Mouse (Mus musculus): ENCODE results near the gene Gjd3. TPM values are rescaled to one million over a fixed set of nuclear protein-coding genes. Genes with fewer than 3 reads are reported as not detected.

Gjd3 gene
- polyA plus RNA-seq, 1 experiment from 2014 or later: not detected

DNA sequence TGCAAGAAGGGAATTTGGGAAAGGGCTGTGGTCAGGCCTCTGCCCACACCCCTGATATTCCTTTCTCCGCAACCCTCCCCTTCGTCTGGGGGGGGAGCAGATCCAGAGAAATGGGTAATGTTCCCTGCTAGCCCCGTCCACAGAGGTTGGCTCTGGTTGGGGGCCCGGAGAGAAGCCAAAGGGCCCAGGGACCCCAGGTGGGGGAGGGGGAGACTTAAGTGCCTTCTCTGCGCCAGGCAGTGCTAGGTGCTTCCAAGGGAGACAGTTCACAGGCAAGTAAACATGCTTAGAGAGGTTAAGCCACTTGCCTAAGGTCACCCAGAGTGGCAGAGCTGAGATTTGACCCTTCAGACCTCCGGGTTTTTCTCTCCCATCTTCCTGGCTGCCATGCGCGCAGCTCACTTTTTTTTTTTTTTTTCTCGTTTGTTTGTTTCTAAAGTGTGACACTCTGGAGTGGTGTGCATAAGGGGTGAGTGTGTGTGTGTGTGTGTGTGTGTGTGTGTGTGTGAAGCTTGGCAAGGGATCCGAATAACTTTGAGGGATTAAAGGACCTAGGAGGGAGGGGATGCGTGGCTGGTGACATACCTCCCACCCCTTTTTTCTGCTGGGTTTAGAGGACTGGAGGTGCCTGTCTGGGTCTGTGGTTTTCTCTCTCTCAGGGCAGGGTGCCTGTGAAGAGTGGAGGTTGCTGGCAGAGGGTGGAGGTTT is 37.8 kb downstream of the Gjd3 start:
- Histone ChIP-seq H3K36me3 (ENCODE audit: control insufficient read depth, insufficient read depth) (no peaks in the 10 kb centered on the region), H3K4me3 (ENCODE audit: low read depth, low read length) (no peak overlapping the region), H3K9ac (ENCODE audit: low read depth, low read length) (no peak overlapping the region), H3K9me3 (replicated peaks; ENCODE audit: control insufficient read depth, low read length) (no peaks in the 10 kb centered on the region), H3K4me1 (ENCODE audit: control insufficient read depth, low read depth, low read length) (peaks cover 80% of the 10 kb centered on the region), H3K4me2 (ENCODE audit: low read depth, low read length) (no peak overlapping the region), H3K27me3 (ENCODE audit: control insufficient read depth, insufficient read depth, low read depth, low read length) (no peaks in the 10 kb centered on the region), H3K27ac (ENCODE audit: low read length) (peak overlapping the region; percentile 57; the same call in 1 of the 2 replicates)
- ATAC-seq (ENCODE audit: low read depth): no peak
- WGBS (ENCODE audit: insufficient replicate concordance): 38% methylated on average over 11 of the region's 11 CpGs

DNA sequence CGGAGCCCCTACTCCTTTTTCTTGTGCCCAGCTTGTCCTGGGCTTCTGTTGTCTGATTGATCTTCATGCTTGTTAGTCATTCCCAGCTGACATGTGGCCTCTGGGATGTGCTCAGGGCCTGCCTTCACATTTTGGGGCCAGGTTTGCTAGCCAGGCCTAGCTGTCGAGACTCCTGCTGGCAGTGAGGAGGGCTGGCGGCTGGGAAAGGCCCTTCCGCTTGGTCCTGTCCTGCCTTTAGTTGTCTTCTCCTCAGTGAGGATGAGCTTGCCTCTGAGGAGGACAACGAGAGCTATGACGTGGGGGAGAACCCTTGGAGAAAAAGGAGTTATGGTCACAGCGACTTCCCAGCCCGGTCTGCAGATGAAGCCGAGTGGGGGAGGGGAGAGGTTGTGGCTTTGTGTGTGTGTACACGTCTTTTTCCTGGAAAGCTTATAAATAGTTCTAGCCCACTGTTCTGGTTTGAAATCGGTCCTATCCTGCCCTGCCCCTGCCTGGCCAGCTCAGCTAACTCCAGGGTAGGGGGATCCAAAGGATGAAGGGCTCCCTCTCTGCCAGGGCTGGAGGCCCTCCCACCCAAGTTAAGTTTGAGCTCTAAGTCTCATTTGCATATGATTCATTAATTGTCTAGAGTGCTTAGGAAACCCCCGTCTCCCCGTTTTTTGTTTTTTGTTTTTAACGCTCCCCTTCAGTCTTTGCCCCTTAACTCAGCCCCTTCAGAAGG is 38.9 kb downstream of the Gjd3 start:
- H3K9ac ChIP-seq (ENCODE audit: low read depth, low read length): no peak overlapping the region

DNA sequence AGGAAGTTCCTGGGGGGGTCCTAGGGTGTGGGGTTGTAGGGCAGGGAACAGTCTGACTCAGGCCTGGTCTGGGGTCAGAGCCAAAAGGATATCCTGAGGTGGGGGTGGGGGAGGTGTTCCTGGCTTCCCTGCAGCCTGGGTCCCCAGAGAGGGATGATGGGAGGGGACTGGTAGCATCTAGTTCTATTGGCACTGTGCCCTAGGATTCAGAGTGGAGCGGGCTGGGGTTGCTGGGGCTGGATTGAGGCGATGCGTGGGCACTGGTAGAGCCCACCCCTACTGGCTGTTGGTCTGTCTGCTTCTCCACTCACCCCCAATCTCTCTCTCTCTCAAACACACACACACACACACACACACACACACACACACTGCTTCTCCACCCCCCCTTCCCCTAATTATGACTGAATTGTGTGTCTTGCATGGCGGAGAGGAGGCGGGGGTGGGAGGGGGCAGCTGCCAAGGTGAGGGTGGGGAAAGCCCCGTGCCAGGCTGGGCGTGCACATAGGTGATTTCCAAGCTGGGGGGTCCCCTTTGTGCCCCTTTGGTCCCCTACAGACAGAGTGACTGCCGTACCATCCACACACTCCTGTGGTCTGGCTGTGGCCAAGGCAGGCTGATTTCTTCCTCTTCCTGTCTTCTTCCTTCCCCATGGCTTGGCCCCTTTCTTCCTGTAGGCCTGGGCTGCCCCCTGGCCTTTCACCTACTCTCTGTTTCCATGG is 39.7 kb downstream of the Gjd3 start:
- Histone ChIP-seq H3K9me3 (replicated peaks; ENCODE audit: control insufficient read depth, low read length) (no peaks in the 10 kb centered on the region), H3K9ac (ENCODE audit: low read depth, low read length) (no peak overlapping the region), H3K4me3 (ENCODE audit: low read depth, low read length) (no peak overlapping the region), H3K4me2 (ENCODE audit: low read depth, low read length) (peak overlapping the region; percentile 14; the same call in 1 of the 2 replicates), H3K27me3 (ENCODE audit: control insufficient read depth, insufficient read depth, low read depth, low read length) (peaks cover 15% of the 10 kb centered on the region), H3K27ac (ENCODE audit: low read length) (peak overlapping the region; percentile 46), H3K36me3 (ENCODE audit: control insufficient read depth, insufficient read depth) (no peaks in the 10 kb centered on the region), H3K4me1 (ENCODE audit: control insufficient read depth, low read depth, low read length) (peaks cover 77% of the 10 kb centered on the region)
- WGBS (ENCODE audit: insufficient replicate concordance): 48% methylated on average over 8 of the region's 8 CpGs
- peak; percentile 11 for ATAC-seq (ENCODE audit: low read depth)

More for the DNA sequence above, 38.9 kb downstream of the Gjd3 start:
- 30% methylated on average over 14 of the region's 14 CpGs for WGBS (ENCODE audit: insufficient replicate concordance)
- Histone ChIP-seq H3K4me1 (ENCODE audit: control insufficient read depth, low read depth, low read length) (peaks cover 76% of the 10 kb centered on the region), H3K27me3 (ENCODE audit: control insufficient read depth, insufficient read depth, low read depth, low read length) (peaks cover 7% of the 10 kb centered on the region), H3K36me3 (ENCODE audit: control insufficient read depth, insufficient read depth) (no peaks in the 10 kb centered on the region), H3K9me3 (replicated peaks; ENCODE audit: control insufficient read depth, low read length) (no peaks in the 10 kb centered on the region), H3K27ac (ENCODE audit: low read length) (peak overlapping the region; percentile 57), H3K4me2 (ENCODE audit: low read depth, low read length) (peak overlapping the region; percentile 14; the same call in 1 of the 2 replicates), H3K4me3 (ENCODE audit: low read depth, low read length) (no peak overlapping the region)
- ATAC-seq (ENCODE audit: low read depth): no peak

DNA sequence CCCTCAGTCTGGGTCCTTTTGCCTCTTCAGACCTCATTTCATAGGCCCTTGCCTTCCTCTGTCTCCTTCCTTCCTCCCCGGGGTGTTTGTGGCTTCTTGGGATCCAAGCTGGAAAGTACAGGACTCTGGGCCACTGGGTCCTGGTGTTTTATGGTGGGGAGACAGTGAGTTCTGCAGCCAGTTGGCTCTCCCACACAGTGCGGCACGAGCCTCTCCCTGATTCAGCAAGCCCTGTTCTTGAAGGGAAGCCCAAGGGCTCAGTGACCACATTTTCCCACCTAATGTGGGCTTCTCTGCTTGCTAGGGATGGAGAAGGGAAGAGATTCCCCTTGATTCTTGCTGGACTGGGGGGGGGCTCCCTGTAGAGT is 40.3 kb downstream of the Gjd3 start:
- Histone ChIP-seq H3K9me3 (replicated peaks; ENCODE audit: control insufficient read depth, low read length) (no peaks in the 10 kb centered on the region), H3K9ac (ENCODE audit: low read depth, low read length) (peak overlapping the region; percentile 51; the same call in 1 of the 2 replicates), H3K4me3 (ENCODE audit: low read depth, low read length) (peak overlapping the region; percentile 55), H3K27ac (ENCODE audit: low read length) (peak overlapping the region; percentile 70), H3K27me3 (ENCODE audit: control insufficient read depth, insufficient read depth, low read depth, low read length) (peaks cover 21% of the 10 kb centered on the region), H3K4me2 (ENCODE audit: low read depth, low read length) (peak overlapping the region; percentile 66), H3K36me3 (ENCODE audit: control insufficient read depth, insufficient read depth) (no peaks in the 10 kb centered on the region), H3K4me1 (ENCODE audit: control insufficient read depth, low read depth, low read length) (peaks cover 78% of the 10 kb centered on the region)
- 19% methylated on average over 3 of the region's 3 CpGs for WGBS (ENCODE audit: insufficient replicate concordance)
- no peak for ATAC-seq (ENCODE audit: low read depth)

DNA sequence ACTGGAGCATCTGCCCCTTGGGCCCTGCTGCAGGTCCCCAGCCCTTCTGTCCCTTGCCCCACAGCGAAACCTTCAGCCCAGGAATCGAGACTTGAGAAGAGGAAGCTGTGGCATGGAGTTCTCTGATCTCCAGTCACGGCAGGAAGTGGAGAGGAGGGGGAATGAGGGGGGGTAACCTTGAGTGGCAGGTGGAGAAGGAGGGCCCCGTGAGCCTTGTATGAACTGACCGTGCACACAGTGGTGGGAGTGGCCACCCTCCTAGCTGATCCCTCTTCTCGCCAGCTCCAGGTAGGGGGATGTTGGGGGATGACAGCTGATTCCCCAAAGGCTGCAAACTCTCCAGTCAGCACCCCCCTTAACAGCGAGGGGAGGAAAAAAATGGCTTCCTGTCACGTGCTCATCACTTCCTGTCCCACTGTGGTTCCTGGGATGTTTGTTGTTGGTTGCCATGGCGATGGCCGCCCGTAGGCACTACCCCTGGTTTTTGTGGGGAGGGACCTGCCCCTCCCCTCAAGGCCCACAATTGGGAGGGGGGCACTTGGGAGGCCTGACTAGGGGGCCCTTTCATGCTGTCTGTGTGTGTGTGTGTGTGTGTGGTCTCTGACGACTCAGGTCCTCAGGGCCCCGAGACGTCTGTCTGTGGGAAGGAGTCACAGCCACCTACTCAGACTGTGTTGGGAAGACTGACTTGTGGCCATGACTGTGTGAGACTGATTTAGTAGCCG is 40.8 kb downstream of the Gjd3 start:
- WGBS (ENCODE audit: insufficient replicate concordance): 3% methylated on average over 15 of the region's 15 CpGs

DNA sequence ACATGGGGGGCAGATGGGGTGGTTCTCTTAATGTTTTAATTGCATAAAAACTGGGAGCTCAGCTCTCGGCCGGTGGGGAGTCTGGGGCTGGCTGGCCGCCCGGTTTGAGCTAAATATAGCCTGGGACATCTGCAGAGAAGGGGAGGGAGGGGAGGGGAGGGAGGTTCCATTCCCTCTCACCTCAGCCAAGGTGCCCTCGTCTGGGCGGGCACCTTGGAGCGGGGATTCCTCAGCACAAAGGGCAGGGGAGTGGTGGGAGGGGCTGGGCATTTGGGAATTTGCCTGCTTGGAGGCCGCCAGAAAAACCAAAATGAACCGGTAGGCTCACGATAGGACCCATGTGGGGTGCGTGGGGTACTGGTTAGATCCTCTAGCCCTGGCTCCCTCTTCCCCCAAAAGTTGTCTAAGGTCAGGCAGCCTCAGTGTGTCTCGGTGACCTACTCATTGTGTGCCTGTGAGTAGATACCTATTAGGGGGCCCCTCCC is 41.4 kb downstream of the Gjd3 start:
- peak overlapping the region; percentile 51 for H3K9ac ChIP-seq (ENCODE audit: low read depth, low read length)
- no peak for ATAC-seq (ENCODE audit: low read depth)
- WGBS (ENCODE audit: insufficient replicate concordance): 5% methylated on average over 12 of the region's 12 CpGs

More for the DNA sequence above, 40.8 kb downstream of the Gjd3 start:
- Histone ChIP-seq H3K36me3 (ENCODE audit: control insufficient read depth, insufficient read depth) (no peaks in the 10 kb centered on the region), H3K4me2 (ENCODE audit: low read depth, low read length) (peak overlapping the region; percentile 66), H3K4me3 (ENCODE audit: low read depth, low read length) (peak overlapping the region; percentile 55), H3K9ac (ENCODE audit: low read depth, low read length) (peak overlapping the region; percentile 51), H3K4me1 (ENCODE audit: control insufficient read depth, low read depth, low read length) (peaks cover 73% of the 10 kb centered on the region), H3K27ac (ENCODE audit: low read length) (peak overlapping the region; percentile 70), H3K27me3 (ENCODE audit: control insufficient read depth, insufficient read depth, low read depth, low read length) (peaks cover 26% of the 10 kb centered on the region), H3K9me3 (replicated peaks; ENCODE audit: control insufficient read depth, low read length) (no peaks in the 10 kb centered on the region)
- peak; percentile 14; the same call in 1 of the 2 replicates for ATAC-seq (ENCODE audit: low read depth)

DNA sequence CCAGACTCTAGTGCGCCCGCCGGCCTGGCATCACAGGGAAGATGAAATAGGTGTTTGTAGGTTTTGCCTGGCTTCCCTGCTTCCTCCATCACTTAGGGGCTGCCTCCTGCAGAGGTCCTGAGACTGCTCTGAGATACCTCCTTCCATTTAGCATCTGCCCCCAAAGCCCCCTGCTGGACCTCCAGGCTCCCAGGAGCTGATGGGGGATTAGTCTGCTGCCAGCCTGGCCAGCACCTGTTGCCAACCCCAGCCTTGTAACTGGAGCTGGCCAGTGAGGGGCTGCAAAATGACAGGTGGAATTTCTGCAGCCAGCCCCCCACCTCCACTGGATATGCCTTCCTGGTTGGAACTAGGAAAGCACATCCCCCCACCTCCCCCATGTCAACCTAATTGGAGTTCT is 42.0 kb downstream of the Gjd3 start:
- Histone ChIP-seq H3K36me3 (ENCODE audit: control insufficient read depth, insufficient read depth) (no peaks in the 10 kb centered on the region), H3K9ac (ENCODE audit: low read depth, low read length) (no peak overlapping the region), H3K4me3 (ENCODE audit: low read depth, low read length) (no peak overlapping the region), H3K4me1 (ENCODE audit: control insufficient read depth, low read depth, low read length) (peaks cover 80% of the 10 kb centered on the region), H3K27ac (ENCODE audit: low read length) (no peak overlapping the region), H3K4me2 (ENCODE audit: low read depth, low read length) (peak overlapping the region; percentile 66), H3K27me3 (ENCODE audit: control insufficient read depth, insufficient read depth, low read depth, low read length) (peaks cover 38% of the 10 kb centered on the region), H3K9me3 (replicated peaks; ENCODE audit: control insufficient read depth, low read length) (no peaks in the 10 kb centered on the region)
- WGBS (ENCODE audit: insufficient replicate concordance): 65% methylated on average over 3 of the region's 3 CpGs
- ATAC-seq (ENCODE audit: low read depth): no peak

More for the DNA sequence above, 41.4 kb downstream of the Gjd3 start:
- peak overlapping the region; percentile 66 for H3K4me2 ChIP-seq (ENCODE audit: low read depth, low read length)
- peaks cover 78% of the 10 kb centered on the region for H3K4me1 ChIP-seq (ENCODE audit: control insufficient read depth, low read depth, low read length)
- H3K9me3 ChIP-seq (replicated peaks; ENCODE audit: control insufficient read depth, low read length): no peaks in the 10 kb centered on the region
- peaks cover 32% of the 10 kb centered on the region for H3K27me3 ChIP-seq (ENCODE audit: control insufficient read depth, insufficient read depth, low read depth, low read length)
- peak overlapping the region; percentile 55 for H3K4me3 ChIP-seq (ENCODE audit: low read depth, low read length)
- peak overlapping the region; percentile 70 for H3K27ac ChIP-seq (ENCODE audit: low read length)
- H3K36me3 ChIP-seq (ENCODE audit: control insufficient read depth, insufficient read depth): no peaks in the 10 kb centered on the region

DNA sequence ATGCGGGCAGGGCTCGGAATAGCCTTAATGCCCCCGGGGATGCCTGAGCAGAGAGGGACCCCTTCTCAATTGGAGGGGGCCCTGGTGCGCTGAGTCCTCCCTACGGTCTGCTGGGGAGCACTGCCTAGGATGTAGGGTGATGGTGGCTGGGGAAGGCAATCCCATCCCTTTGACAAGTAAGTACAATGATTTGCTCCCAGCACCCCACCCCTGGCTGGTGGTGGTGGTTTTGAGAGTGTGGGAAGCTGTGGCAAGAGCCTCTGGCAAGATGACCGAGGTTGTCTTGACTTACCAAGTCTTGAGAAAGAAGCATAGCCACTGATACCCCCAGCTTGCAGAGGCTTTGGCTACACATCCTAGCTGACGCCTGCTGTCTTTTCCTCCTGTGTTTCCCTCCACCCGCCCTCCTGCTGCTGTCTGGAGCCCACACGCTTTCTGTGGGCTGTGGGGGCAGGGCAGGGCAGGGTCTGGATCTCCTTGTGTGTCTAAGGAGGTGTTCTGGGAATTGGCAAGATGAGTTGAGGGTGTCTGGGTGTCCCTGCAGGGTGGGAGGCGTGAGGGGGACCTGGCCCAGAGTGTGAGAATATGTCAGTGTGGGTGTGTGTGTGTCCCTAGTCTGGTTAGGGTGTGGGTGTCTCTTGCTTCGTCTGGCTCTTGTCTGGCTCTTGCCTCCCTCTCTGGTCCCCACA is 42.7 kb downstream of the Gjd3 start:
- Histone ChIP-seq H3K4me2 (ENCODE audit: low read depth, low read length) (no peak overlapping the region), H3K9me3 (replicated peaks; ENCODE audit: control insufficient read depth, low read length) (no peaks in the 10 kb centered on the region), H3K4me3 (ENCODE audit: low read depth, low read length) (no peak overlapping the region), H3K27me3 (ENCODE audit: control insufficient read depth, insufficient read depth, low read depth, low read length) (peaks cover 43% of the 10 kb centered on the region), H3K36me3 (ENCODE audit: control insufficient read depth, insufficient read depth) (no peaks in the 10 kb centered on the region), H3K9ac (ENCODE audit: low read depth, low read length) (no peak overlapping the region), H3K4me1 (ENCODE audit: control insufficient read depth, low read depth, low read length) (peaks cover 77% of the 10 kb centered on the region), H3K27ac (ENCODE audit: low read length) (no peak overlapping the region)
- no peak for ATAC-seq (ENCODE audit: low read depth)
- WGBS (ENCODE audit: insufficient replicate concordance): 50% methylated on average over 11 of the region's 11 CpGs
